Mouse (Mus musculus) left cerebral cortex, adult 9 months (tissue): ENCODE measurements around the gene Strn3.
"Not testable (repeated sequence)": the region's sequence is repeated elsewhere in the genome, so short reads cannot be mapped to it uniquely, and the experiment has no call there.

Source experiments
- DNase-seq, 2 experiments: peaks; one replicate each; pipeline ENCODE4 v3.0.0; 2022; ENCODE audit warnings: low spot score in 2 of 2

Gene Strn3

DNA sequence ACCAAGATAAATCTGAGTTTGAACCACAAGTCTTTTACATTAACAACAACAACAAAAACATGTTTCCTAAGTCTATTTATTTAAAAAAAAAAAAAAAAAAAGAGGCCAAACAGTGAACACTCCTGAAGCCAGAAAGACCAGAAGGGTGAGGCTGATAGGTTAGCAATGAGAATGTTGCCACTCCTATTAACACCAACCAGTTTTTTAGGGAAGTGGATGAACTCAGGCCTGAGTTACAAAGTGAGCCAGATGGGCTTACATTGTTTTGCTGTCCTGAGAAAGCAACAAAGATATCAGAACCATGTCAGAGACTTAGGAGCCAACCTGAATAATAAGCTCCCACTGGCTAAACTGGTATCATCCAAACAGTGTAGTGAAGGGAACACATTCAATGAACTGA lies 71.1 kb downstream of the Strn3 start:
- no peak for DNase-seq

DNA sequence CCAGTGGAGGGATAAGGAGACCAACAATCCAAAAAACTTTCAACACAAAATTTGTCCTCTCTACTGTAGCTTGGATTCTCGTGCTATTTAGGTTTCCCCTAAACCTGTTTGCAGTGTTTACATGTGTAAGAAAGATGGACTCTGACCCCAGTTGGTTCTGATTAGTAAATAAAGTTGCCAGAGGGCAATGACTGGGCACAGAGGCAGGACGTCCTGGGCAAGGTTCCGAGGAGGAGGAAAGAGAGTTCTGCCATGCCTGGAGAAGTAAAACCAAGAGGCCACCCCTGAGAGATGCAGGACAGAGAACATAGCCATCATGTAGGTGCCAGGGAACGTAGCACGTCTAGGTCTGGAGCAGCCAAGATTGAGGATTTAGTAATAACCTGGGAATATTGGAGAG lies 79.3 kb downstream of the Strn3 start:
- no peak for DNase-seq

DNA sequence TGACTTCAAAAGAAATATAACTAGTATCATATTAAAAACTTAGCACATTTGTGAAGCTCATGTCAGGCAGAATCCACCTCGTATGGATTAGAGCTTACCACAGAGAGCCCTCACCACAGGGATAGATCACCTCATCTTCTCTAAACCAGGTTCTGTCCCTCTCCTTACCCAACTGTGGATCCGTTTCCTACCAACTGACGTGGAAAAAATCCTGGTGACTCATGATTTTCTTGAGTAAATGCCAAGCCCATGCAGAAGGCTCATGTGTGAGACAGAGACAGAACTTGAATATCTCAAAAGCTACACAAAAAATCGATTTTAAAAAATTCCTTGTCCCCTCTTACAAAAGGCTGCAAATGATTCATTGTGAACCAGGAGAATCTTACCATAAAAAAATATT lies 85.6 kb downstream of the Strn3 start:
- DNase-seq = no peak

- DNase-seq = no peak
Observed at GRCm38 (mm10) chr12:51603306-51603705, 88.4 kb downstream of the Strn3 start.

DNA sequence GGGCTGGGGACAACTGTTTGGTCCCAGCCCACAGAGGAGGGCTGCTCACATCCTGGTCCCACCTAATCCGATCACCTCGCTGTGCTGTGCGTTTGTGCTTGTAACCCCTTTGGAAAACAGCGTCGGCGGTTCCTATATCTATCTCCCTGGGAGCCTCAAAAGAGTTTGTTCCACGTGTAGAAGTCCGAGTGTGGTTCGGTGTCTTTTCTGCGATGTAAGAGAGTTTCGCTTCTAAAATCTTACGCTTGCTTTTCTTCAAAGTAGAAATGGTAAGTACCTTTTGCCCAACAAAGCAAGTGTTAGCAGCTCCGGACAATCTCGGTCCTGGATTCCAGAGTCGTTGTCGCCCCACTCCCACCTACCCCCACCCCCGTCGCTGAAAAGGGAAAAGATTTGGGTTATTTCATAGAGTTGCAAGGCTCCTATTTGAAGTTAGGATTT lies 97.6 kb downstream of the Strn3 start:
- no peak for DNase-seq

DNA sequence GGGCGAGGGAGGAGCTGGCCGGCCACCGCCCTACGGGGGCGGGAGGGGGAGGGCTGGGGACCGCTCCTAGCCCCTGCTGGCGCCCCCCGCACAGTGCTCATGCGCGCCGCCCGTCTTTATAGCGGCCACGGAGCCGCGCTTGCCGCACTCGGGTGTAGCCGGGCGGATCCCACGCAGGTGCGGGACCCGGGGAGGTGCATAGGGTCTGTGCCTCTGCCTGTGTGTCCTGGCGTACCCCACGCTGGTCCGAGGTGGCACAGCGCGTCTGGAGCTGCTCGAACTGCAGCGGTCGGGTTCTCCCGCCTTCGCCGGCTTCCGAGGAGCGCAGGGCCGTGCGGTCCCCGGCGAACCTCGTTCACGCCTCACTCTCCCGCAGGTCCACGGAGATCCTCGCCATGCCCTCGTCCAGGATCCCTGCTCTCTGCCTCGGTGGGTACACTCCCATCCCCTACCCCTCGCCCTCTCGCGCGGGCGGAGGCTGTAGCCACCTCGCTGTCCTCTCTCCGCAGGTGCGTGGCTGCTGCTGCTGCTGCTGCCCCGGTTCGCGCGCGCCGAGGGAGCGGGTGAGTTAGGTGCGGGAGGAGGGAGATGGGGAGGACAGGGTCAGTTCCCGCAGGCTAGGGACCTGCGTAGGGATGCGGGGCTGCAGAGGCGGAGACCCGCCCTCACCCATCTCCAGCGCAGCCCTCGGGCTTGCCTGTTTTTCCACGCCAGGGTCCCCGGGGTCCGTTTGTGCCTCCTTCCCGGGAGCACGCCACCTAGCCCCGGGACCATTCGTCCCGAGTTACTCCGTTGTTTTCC lies 98.3 kb downstream of the Strn3 start, which contains the start of gene Coch:
Gene Coch, plus strand, starts transcription at position 113 of the 801 bp plus-strand sequence.
- no peak for DNase-seq

GRCm38 (mm10) chr12:51592888-51593228 lies 98.8 kb downstream of the Strn3 start:
- DNase-seq = no peak

DNA sequence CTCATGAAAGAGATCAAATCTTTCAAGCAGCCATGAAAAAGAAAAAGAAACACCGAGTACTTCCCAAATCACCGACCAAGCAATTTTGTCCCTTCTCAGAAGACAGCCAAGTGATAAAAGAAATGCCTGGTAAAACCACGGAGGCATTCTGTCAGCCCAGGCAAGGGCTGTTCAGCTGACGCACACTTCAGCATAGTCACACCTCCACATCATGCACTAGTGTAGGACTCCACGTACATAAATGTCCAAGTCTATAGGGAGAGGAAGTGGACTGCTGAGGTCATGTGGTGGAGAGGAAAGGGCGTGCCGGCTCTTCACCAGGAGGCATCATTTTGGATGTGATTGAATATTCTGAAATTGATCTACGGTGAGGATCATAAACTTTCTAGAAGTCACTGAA lies 99.8 kb downstream of the Strn3 start:
- DNase-seq = no peak

- DNase-seq = no peak
Observed at GRCm38 (mm10) chr12:51589263-51589662, 102.4 kb downstream of the Strn3 start.

- not testable (repeated sequence) for DNase-seq
Observed at GRCm38 (mm10) chr12:51577816-51578215, 113.9 kb downstream of the Strn3 start.

GRCm38 (mm10) chr12:51572651-51573050 lies 119.0 kb downstream of the Strn3 start:
- DNase-seq = no peak

DNA sequence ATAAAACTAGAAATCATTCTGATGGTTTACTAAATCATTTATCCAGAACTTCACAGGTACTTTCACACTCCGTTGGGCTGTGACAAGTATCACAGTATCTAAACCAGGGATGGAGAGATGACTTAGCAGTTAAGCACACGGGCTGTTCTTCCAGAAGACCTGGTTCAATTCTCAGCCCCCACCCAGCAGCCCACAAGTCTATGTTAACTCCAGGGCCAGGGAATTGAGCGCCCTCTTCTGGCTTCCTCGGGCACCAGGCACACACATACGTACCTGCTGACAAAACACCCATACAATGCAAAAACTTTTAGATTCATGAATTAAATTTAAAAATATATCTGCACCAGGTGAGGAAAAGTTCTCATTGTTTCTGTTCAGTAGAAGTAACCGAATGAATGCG lies 121.8 kb downstream of the Strn3 start:
- DNase-seq = no peak

DNA sequence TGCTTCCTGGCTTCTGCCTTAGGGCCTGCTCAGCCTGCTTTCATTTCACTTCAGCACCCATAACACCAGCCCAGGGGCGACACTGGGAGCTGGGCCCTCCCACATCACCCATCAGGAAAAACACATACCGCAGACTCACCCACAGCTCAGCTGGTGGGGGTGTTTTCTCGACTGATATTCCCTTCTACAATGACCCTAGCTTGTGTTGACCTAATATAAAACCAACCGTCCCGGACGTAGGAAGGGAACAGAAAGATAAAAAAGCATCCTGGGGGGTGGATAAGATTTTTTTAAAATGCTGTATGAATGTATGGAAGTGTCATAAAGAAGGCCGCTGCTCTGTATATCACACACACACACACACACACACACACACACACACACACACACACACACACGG lies 122.2 kb downstream of the Strn3 start:
- DNase-seq = no peak

- no peak for DNase-seq
Observed at GRCm38 (mm10) chr12:51567225-51567624, 124.5 kb downstream of the Strn3 start.

DNA sequence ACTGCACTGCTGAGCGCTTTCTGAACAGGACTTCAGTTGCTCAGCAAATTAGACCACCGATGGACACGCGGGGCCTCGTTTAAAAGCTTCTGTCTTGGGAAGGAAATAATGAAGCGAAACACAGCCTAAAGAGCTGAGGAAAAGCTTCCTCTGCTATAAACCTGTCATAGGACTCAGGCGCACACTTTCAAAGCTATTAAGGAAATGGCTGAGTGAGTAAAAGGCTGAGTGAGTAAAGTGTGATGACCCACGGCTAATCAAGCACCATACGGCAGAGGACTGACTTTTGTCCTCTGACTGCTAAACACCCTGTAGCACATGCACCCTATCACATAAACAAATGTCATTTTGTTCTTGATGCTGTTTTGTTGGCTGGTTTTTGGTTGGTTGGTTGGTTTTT lies 130.3 kb downstream of the Strn3 start:
- no peak for DNase-seq
